Mouse (Mus musculus) kidney, embryonic 15.5 days (tissue): ENCODE measurements at regions not wholly inside any gene's neighbourhood (a gene's known extent, or its start where the extent isn't known, plus 50 kb on each side); places are given as distances from the start of the nearest gene placed in this dataset.

Source experiments
- ATAC-seq: fragments of 200-750 bp; cut with Nextera tagmentation; replicated peaks from 2 replicates; pipeline ENCODE4 v1.8.0; 2017; ENCODE audit warnings: moderate TSS enrichment; ENCODE audit not compliant: low FRiP score
- H3K27ac ChIP-seq: fragments of 300-500 bp; sonication (generic); 2 replicates; pipeline ENCODE4 v1.5.1; 2015; ENCODE audit warnings: mild to moderate bottlenecking, inconsistent platforms
- H3K27me3 ChIP-seq: fragments of 300-500 bp; sonication (generic); 2 replicates; pipeline ENCODE4 v1.6.1; 2015; ENCODE audit warnings: inconsistent platforms
- H3K36me3 ChIP-seq: fragments of 300-500 bp; sonication (generic); 2 replicates; pipeline ENCODE4 v1.6.1; 2015; ENCODE audit warnings: inconsistent platforms
- H3K4me1 ChIP-seq: fragments of 300-500 bp; sonication (generic); 2 replicates; pipeline ENCODE4 v1.6.1; 2015; ENCODE audit warnings: inconsistent platforms
- H3K4me2 ChIP-seq: fragments of 300-500 bp; sonication (generic); 2 replicates; pipeline ENCODE4 v1.6.1; 2015; ENCODE audit warnings: moderate library complexity, mild to moderate bottlenecking, inconsistent platforms
- H3K4me3 ChIP-seq: fragments of 300-500 bp; sonication (generic); replicated peaks from 2 replicates; pipeline ENCODE4 v1.5.1; 2015; ENCODE audit warnings: mild to moderate bottlenecking, inconsistent platforms
- H3K9ac ChIP-seq: fragments of 300-500 bp; sonication (generic); 2 replicates; pipeline ENCODE4 v1.6.1; 2015; ENCODE audit warnings: mild to moderate bottlenecking, inconsistent platforms
- H3K9me3 ChIP-seq: fragments of 300-500 bp; sonication (generic); replicated peaks from 2 replicates; pipeline ENCODE4 v1.6.1; 2016; ENCODE audit warnings: inconsistent platforms
- WGBS: fragments of 180-500 bp; shearing (Covaris S2); methylation state at CpG from one replicate; pipeline ENCODE4 v1.1.7; 2015; ENCODE audit warnings: mixed read lengths; 5-methylcytosine and 5-hydroxymethylcytosine counted together

- H3K9me3 ChIP-seq: no peaks in the 10 kb centered on the region
- H3K4me1 ChIP-seq: peaks cover 20% of the 10 kb centered on the region
- no peaks in the 10 kb centered on the region for H3K36me3 ChIP-seq
- no peak overlapping the region for H3K4me3 ChIP-seq
- no peak overlapping the region for H3K27ac ChIP-seq
- 55% methylated on average over 8 of the region's 8 CpGs for WGBS
- H3K9ac ChIP-seq: no peak overlapping the region
- peaks cover 85% of the 10 kb centered on the region for H3K27me3 ChIP-seq
- no peak for ATAC-seq
- H3K4me2 ChIP-seq: no peak overlapping the region
Observed at GRCm38 (mm10) chrX:11808911-11809310, 351.2 kb downstream of the Bcor start.

GRCm38 (mm10) chrX:11814861-11815260, 345.3 kb downstream of the Bcor start:
- Histone ChIP-seq H3K4me2 (no peak overlapping the region), H3K4me1 (no peaks in the 10 kb centered on the region), H3K36me3 (no peaks in the 10 kb centered on the region), H3K27me3 (peaks cover 29% of the 10 kb centered on the region), H3K4me3 (no peak overlapping the region), H3K27ac (no peak overlapping the region), H3K9ac (no peak overlapping the region), H3K9me3 (no peaks in the 10 kb centered on the region)
- no peak for ATAC-seq
- WGBS: 61% methylated on average over 9 of the region's 9 CpGs

- H3K4me3 ChIP-seq: no peak overlapping the region
- no peak overlapping the region for H3K9ac ChIP-seq
- 58% methylated on average over 4 of the region's 4 CpGs for WGBS
- no peaks in the 10 kb centered on the region for H3K9me3 ChIP-seq
- H3K4me2 ChIP-seq: no peak overlapping the region
- no peak for ATAC-seq
- no peaks in the 10 kb centered on the region for H3K4me1 ChIP-seq
- H3K27me3 ChIP-seq: peaks cover 27% of the 10 kb centered on the region
- H3K36me3 ChIP-seq: no peaks in the 10 kb centered on the region
- H3K27ac ChIP-seq: no peak overlapping the region
Observed at GRCm38 (mm10) chrX:11815864-11816263, 344.3 kb downstream of the Bcor start.

- H3K36me3 ChIP-seq: no peaks in the 10 kb centered on the region
- H3K9me3 ChIP-seq: no peaks in the 10 kb centered on the region
- no peak overlapping the region for H3K27ac ChIP-seq
- no peak overlapping the region for H3K9ac ChIP-seq
- no peak for ATAC-seq
- H3K27me3 ChIP-seq: peaks cover 35% of the 10 kb centered on the region; the same call in 1 of the 2 replicates
- H3K4me1 ChIP-seq: no peaks in the 10 kb centered on the region
- 87% methylated on average over 3 of the region's 3 CpGs for WGBS
- H3K4me2 ChIP-seq: no peak overlapping the region
- H3K4me3 ChIP-seq: no peak overlapping the region
Observed at GRCm38 (mm10) chrX:11818634-11819033, 341.5 kb downstream of the Bcor start.

GRCm38 (mm10) chrX:11821165-11821564, 339.0 kb downstream of the Bcor start:
- peaks cover 43% of the 10 kb centered on the region for H3K27me3 ChIP-seq
- no peak overlapping the region for H3K4me2 ChIP-seq
- ATAC-seq: no peak
- 38% methylated on average over 2 of the region's 2 CpGs for WGBS
- no peak overlapping the region for H3K9ac ChIP-seq
- no peaks in the 10 kb centered on the region for H3K9me3 ChIP-seq
- no peaks in the 10 kb centered on the region for H3K36me3 ChIP-seq
- no peak overlapping the region for H3K27ac ChIP-seq
- H3K4me3 ChIP-seq: no peak overlapping the region
- H3K4me1 ChIP-seq: no peaks in the 10 kb centered on the region

GRCm38 (mm10) chrX:11821880-11822768, 338.0 kb downstream of the Bcor start:
- 50% methylated on average over 16 of the region's 16 CpGs for WGBS
- no peak overlapping the region for H3K4me3 ChIP-seq
- peaks cover 43% of the 10 kb centered on the region for H3K27me3 ChIP-seq
- no peak overlapping the region for H3K9ac ChIP-seq
- peaks cover 5% of the 10 kb centered on the region; the same call in 1 of the 2 replicates for H3K4me1 ChIP-seq
- H3K9me3 ChIP-seq: no peaks in the 10 kb centered on the region
- H3K4me2 ChIP-seq: no peak overlapping the region
- no peak for ATAC-seq
- H3K27ac ChIP-seq: no peak overlapping the region
- no peaks in the 10 kb centered on the region for H3K36me3 ChIP-seq

GRCm38 (mm10) chrX:11825948-11826347, 334.2 kb downstream of the Bcor start:
- Histone ChIP-seq H3K4me2 (no peak overlapping the region), H3K27me3 (peaks cover 57% of the 10 kb centered on the region), H3K4me1 (peaks cover 5% of the 10 kb centered on the region; the same call in 1 of the 2 replicates), H3K36me3 (no peaks in the 10 kb centered on the region), H3K9me3 (no peaks in the 10 kb centered on the region), H3K9ac (no peak overlapping the region), H3K4me3 (no peak overlapping the region), H3K27ac (no peak overlapping the region)
- WGBS: 83% methylated on average over 1 of the region's 1 CpGs
- ATAC-seq: no peak

GRCm38 (mm10) chrX:11826737-11827408, 333.3 kb downstream of the Bcor start:
- Histone ChIP-seq H3K4me2 (peak overlapping the region; percentile 43), H3K9ac (no peak overlapping the region), H3K27ac (no peak overlapping the region), H3K27me3 (peaks cover 56% of the 10 kb centered on the region), H3K9me3 (no peaks in the 10 kb centered on the region), H3K4me1 (peaks cover 5% of the 10 kb centered on the region; the same call in 1 of the 2 replicates), H3K4me3 (no peak overlapping the region), H3K36me3 (no peaks in the 10 kb centered on the region)
- ATAC-seq: no peak; the same call in 1 of the 2 replicates
- 23% methylated on average over 20 of the region's 20 CpGs for WGBS

- H3K4me3 ChIP-seq: no peak overlapping the region
- ATAC-seq: no peak
- peaks cover 34% of the 10 kb centered on the region for H3K27me3 ChIP-seq
- 71% methylated on average over 12 of the region's 12 CpGs for WGBS
- peaks cover 5% of the 10 kb centered on the region; the same call in 1 of the 2 replicates for H3K4me1 ChIP-seq
- no peak overlapping the region for H3K4me2 ChIP-seq
- H3K9ac ChIP-seq: no peak overlapping the region
- H3K36me3 ChIP-seq: no peaks in the 10 kb centered on the region
- H3K9me3 ChIP-seq: no peaks in the 10 kb centered on the region
- no peak overlapping the region for H3K27ac ChIP-seq
Observed at GRCm38 (mm10) chrX:11829411-11830002, 330.6 kb downstream of the Bcor start.

GRCm38 (mm10) chrX:11837566-11837965, 322.6 kb downstream of the Bcor start:
- WGBS: 65% methylated on average over 5 of the region's 5 CpGs
- Histone ChIP-seq H3K27ac (0 out of 2 replicates have a peak overlapping the region, but pooled peaks have one; percentile 18), H3K4me2 (no peak overlapping the region), H3K9ac (no peak overlapping the region), H3K9me3 (no peaks in the 10 kb centered on the region), H3K36me3 (no peaks in the 10 kb centered on the region), H3K4me1 (0 out of 2 replicates have a peak, but pooled peaks cover 4% of the 10 kb centered on the region), H3K27me3 (peaks cover 33% of the 10 kb centered on the region; the same call in 1 of the 2 replicates), H3K4me3 (no peak overlapping the region)
- no peak for ATAC-seq

GRCm38 (mm10) chrX:11839665-11840245, 320.4 kb downstream of the Bcor start:
- Histone ChIP-seq H3K4me2 (no peak overlapping the region), H3K36me3 (no peaks in the 10 kb centered on the region), H3K9me3 (no peaks in the 10 kb centered on the region), H3K4me1 (0 out of 2 replicates have a peak, but pooled peaks cover 4% of the 10 kb centered on the region), H3K9ac (no peak overlapping the region), H3K27me3 (peaks cover 35% of the 10 kb centered on the region; the same call in 1 of the 2 replicates), H3K4me3 (no peak overlapping the region), H3K27ac (peak overlapping the region; percentile 68)
- ATAC-seq: no peak
- 73% methylated on average over 12 of the region's 12 CpGs for WGBS
